ENCODE assay signal across 16 mouse cellular contexts in the genomic region with DNA sequence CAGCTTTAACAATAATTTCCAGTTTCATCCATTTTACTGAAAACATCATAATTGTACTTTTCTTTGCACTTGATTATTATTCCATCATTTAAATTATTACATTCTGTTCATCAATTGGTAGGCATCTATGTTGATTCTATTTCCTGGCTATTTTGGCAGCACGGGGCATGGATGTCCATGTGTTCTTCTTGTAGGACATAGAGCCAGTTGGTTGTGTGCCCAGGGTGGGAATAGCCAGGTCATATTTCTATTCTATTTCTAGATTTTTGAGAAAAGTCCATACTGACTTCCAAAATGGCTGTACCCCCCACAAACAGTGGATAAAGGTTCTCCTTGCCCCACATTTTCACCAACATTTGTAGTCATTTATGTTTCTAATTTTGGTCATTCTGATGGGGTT.
"Had no signal": no experiment of that assay in that cellular context is flagged by ENCODE, and none has a peak within 500 bp of the region (broad histone marks: within the 10 kb centered on the region; RNA-seq: fewer than 3 reads in every experiment).

No protein-coding gene starts in this region.

- H3K27me3 ChIP-seq: kidney, embryonic 15.5 days; liver, embryonic 15.5 days; midbrain, embryonic 13.5 days; neural tube, embryonic 15.5 days had no signal

- ATAC-seq: lung, postnatal 0 days; midbrain, embryonic 13.5 days had no signal

- DNase-seq: kidney, postnatal 14 days; lung, adult 2 months; lung, postnatal 36 days; right cerebral cortex, postnatal 4 days; spleen, adult 18-20 months; thymus, adult 2 months; thymus, postnatal 25 days had no signal

- H3K9ac ChIP-seq: kidney, embryonic 15.5 days; liver, embryonic 15.5 days; midbrain, embryonic 13.5 days; neural tube, embryonic 15.5 days had no signal

- H3K4me2 ChIP-seq: kidney, embryonic 15.5 days; liver, embryonic 11.5 days; liver, embryonic 15.5 days; midbrain, embryonic 13.5 days; neural tube, embryonic 15.5 days had no signal

- H3K36me3 ChIP-seq: kidney, embryonic 15.5 days; limb, embryonic 10.5 days; liver, embryonic 15.5 days; midbrain, embryonic 13.5 days; neural tube, embryonic 15.5 days had no signal

- H3K4me3 ChIP-seq: kidney, embryonic 15.5 days; left cerebral cortex, adult 2 months; limb, embryonic 10.5 days; liver, embryonic 15.5 days; midbrain, embryonic 13.5 days; myocyte; neural tube, embryonic 15.5 days had no signal

- H3K4me1 ChIP-seq: kidney, embryonic 15.5 days; limb, embryonic 10.5 days; liver, embryonic 15.5 days; midbrain, embryonic 13.5 days; neural tube, embryonic 15.5 days had no signal

- H3K27ac ChIP-seq: kidney, embryonic 15.5 days; left cerebral cortex, adult 2 months; limb, embryonic 10.5 days; liver, embryonic 15.5 days; midbrain, embryonic 13.5 days; neural tube, embryonic 15.5 days had no signal

- H3K9me3 ChIP-seq: kidney, embryonic 15.5 days; limb, embryonic 10.5 days; liver, embryonic 15.5 days; midbrain, embryonic 13.5 days; neural tube, embryonic 15.5 days had no signal
